Mouse (Mus musculus): Measurements from ENCODE around the gene Tex37.

DNA sequence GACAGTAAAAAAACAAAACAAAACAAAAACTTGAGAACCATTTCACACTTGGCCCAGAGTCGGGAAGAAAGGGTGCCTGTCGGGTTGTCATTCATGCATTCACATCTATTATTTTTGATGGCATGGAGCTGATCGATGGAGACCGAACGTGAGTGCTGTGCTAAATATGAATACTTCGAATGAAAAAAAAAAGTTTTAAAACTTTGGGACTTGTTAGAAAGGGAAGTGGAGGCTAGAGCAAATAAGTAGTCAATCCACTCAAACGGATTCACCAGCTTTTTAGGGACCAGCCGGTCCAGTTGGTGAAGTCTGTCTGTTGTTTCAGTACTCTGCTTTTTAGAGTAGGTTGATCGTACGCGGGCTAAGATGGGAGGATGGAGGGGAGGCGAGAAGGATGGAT, 37.1 kb upstream of the Tex37 start:
- no peak for TF ChIP-seq CTCF (conservative IDR thresholded peaks at IDR 0.05; ENCODE audit: low read length)
- TF ChIP-seq NANOG (IDR thresholded peaks at IDR 0.05; ENCODE audit: borderline replicate concordance, low read length): no peak
- no peak for TF ChIP-seq POU5F1 (IDR thresholded peaks at IDR 0.05; ENCODE audit: borderline replicate concordance, low read length)
